Mouse (Mus musculus) stomach, postnatal 0 days (tissue): ENCODE measurements around the gene Tecta.

Experiments
- CTCF ChIP-seq: IDR thresholded peaks from 2 replicates; pipeline ENCODE4 v1.5.1; 2016; ENCODE audit warnings: antibody characterized with exemption, low read depth, mild to moderate bottlenecking, moderate library complexity
- EP300 ChIP-seq: optimal IDR thresholded peaks from 2 replicates; pipeline ENCODE3; 2016; ENCODE audit warnings: antibody characterized with exemption

DNA sequence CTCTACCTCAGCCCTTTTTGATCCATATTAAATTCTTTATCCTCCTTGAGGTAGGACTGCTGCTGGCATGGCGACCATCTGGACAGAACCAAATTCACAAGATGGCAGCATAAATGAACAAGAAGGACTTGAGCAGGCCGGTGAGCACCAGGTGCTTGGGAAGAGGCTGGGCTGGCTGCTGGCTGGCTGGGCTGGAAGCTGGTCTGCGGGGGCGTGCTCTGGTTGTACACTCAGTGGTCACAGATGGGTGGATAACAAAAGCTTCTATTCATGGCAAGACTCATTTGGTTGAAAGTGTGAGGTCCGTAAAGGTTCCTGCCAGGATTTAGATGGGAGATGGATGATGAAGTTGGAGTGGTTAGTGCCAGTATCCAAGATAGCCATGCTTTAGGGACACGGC is 1.8 kb upstream of the Tecta start:
- TF ChIP-seq CTCF (no peak), EP300 (no peak)
